Mouse (Mus musculus) heart, adult 11 months (tissue): Measurements from ENCODE around the gene Cap1.

ENCODE experiments used
- DNase-seq: peaks from one replicate; pipeline ENCODE4 v3.0.0; 2022

Cap1 gene

DNA sequence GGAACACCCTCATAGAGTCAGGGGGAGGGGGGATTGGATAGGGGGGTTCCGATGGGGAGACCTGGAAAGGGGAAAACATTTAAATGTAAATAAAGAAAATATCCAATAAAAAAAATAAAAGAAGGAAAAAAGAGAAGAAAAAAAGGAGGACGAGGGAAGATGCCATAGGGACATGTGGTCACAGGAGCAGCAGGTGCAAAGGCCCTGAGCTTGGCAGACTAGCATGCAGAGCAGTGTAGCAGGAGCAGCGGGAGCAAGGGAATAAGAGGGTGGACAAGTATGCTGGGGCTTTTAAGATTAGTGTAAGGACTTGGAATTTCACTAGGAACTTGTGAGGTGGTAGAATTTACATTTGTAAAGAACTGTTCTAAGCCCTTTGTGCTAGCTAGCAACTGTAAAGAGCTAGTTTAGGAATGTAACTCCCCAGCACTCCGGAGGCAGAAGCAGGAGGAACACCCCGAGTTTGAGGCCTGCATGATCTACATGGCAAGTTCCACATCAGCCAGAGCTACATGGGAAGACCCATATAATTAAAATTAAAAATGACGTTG, 48.6 kb downstream of the Cap1 start:
- peak; percentile 78 for DNase-seq

DNA sequence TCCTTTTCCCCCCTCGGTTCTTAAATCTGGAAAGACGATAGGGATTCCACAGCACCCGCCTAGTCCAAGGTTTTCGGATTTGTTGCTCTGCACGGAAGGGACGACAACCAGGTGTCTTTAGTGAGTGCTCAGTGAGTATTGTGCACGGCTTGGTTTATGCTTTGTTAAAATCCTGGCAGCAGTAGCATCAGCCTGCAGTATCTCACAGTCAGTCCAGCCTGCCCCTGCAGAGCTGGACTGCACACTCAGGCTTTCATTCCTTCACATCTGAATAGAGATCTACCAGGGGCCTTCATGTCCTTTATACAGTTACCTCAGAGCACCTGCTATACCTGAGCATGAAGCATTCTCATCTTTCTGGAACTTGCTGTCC, 49.5 kb downstream of the Cap1 start:
- DNase-seq = no peak

DNA sequence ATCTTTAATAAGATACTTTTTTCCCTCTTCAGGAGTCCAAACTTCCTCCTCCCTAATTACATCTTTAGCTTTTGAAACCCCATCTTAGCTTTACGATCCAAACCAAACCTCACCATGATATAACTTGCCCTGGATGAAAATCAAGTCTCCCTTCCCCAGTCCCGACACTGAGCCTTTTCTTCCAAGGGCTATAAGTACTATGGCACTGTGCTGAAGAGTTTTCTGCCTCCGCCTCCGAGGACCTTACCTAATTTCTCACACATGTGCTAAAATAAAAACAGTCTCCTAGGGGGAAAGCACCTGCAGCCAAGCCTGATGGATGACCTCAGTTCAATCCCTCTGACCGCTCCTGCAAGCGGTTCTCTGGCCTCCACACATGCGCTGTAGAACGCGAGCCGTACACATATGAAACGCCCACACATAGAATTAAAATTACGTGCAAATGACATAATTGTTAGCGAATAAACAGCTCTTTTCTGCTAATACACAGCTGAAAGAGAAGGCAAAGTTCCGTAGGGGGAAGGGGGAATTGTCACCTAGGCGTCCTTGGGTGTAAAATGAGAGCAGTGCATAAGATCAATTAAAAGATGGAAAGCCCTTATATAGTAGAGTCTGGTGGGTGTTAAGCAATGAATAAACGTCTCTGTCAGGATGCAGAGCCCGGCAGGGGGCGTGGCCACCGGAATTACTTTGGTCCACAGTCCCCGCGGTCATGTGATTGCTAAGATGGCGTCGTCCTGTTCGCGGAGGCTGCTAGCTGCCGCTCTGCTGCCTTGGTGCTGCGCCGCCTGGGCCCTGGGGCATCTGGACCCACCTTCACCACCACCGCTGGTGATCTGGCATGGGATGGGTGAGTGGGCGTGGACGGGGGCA, 50.1 kb downstream of the Cap1 start, which contains the start of gene Ppt1:
TSS of gene Ppt1 (plus strand) at position 713 of the 873 bp plus-strand sequence.
- DNase-seq = peak; percentile 98

DNA sequence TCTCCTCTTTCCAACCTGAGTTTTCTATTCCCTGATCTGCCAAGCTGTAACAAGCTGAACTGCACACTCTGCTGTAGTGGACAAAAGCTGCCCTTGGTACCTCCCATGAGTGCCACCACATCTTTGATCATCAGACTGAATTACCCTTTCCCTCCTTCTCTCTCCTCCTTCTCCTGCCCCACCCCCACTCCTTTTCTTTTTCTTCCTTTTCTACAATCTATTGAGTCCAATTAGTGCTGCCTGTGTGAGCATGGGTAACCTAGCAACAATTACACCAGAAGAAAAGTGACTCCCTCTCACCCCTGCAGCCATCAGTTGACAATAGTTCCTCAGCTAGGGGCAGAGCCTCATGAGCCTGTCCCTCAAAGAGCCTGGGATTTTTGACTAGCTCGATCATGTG, 54.0 kb downstream of the Cap1 start:
- peak; percentile 73 for DNase-seq

GRCm38 (mm10) chr4:122829339-122829738, 56.5 kb downstream of the Cap1 start:
- no peak for DNase-seq

- peak; percentile 64 for DNase-seq
Observed at GRCm38 (mm10) chr4:122827651-122828050, 58.2 kb downstream of the Cap1 start.

GRCm38 (mm10) chr4:122820941-122821340, 64.9 kb downstream of the Cap1 start:
- peak; percentile 14 for DNase-seq

DNA sequence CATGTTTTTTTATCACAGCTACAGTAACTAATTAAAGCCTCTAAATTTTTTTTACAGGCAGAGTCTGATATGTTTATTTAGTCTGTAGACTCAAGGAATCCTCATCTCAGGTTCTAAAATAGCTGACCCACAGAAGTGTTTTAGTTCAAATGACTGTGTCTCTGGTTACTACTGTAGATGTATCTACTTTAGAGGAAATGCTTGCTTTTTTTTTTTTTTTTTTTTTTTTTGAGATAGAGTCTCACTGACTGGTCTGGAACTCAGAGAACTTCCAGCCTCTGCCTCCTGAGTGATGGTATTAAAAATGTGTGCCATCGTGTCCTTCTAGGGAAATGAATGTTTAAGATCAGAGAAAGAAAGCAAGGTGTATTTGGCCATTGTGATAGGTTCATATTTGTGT, 69.7 kb downstream of the Cap1 start:
- DNase-seq = no peak

DNA sequence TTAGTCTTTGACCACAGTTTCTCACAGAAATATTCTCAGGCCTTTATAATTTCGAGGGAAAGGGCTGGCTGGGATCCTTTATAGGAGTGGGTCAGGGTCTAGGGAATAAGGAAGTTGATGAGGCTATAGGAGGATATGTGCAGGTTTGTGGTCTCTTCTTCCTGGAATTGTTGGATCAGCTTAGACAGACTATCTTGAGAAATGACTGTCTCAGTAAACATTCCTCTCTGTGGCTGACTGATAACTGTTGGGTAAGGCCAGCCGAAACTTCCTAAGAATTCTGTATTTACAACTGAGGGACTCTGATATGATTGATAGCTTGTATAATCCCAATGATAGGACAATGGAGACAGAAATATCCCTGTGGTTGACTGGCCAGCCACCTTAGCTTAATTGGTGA, 74.0 kb downstream of the Cap1 start:
- peak; percentile 25 for DNase-seq

DNA sequence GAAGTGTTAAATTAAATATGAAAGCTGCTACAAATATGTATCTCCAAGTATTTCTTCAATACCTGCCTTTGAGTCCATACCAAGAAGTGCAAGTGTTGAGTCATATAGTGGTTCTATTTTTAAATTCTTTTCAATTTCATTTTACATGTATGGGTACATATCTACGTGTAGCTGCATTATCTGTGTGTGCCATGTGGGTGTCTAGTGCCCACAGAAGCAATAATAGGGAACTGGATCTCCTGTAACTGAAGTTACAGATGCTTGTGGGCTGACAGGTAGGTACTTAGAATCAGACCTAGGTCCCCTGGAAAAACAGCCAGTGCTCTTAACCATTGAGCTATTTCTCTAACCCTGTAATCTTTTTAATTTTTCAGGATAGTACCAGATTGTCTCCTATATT, 74.7 kb downstream of the Cap1 start:
- DNase-seq = peak; percentile 17
